Mouse (Mus musculus) limb, embryonic 15.5 days (tissue): ENCODE results near the gene Ntn3. TPM values are rescaled to one million over a fixed set of nuclear protein-coding genes. Genes with fewer than 3 reads are reported as not detected.

Experiments
- ATAC-seq: fragments of 200-750 bp; cut with Nextera tagmentation; 2 replicates; pipeline ENCODE4 v1.8.0; 2017; ENCODE audit warnings: low read depth, moderate TSS enrichment; ENCODE audit not compliant: insufficient number of reproducible peaks, low FRiP score, low TSS enrichment
- H3K27ac ChIP-seq: fragments of 300-500 bp; sonication (generic); 2 replicates; pipeline ENCODE4 v1.5.1; 2015; ENCODE audit warnings: moderate library complexity, mild to moderate bottlenecking, inconsistent platforms
- H3K27me3 ChIP-seq: fragments of 300-500 bp; sonication (generic); 2 replicates; pipeline ENCODE4 v1.6.1; 2015; ENCODE audit warnings: inconsistent platforms
- H3K36me3 ChIP-seq: fragments of 300-500 bp; sonication (generic); 2 replicates; pipeline ENCODE4 v1.6.1; 2015; ENCODE audit warnings: inconsistent platforms
- H3K4me1 ChIP-seq: fragments of 300-500 bp; sonication (generic); 2 replicates; pipeline ENCODE4 v1.6.1; 2015; ENCODE audit warnings: inconsistent platforms
- H3K4me2 ChIP-seq: fragments of 300-500 bp; sonication (generic); 2 replicates; pipeline ENCODE4 v1.6.1; 2015; ENCODE audit warnings: mild to moderate bottlenecking, inconsistent platforms
- H3K4me3 ChIP-seq: fragments of 300-500 bp; sonication (generic); 2 replicates; pipeline ENCODE4 v1.5.1; 2015; ENCODE audit warnings: mild to moderate bottlenecking, inconsistent platforms
- H3K9ac ChIP-seq: fragments of 300-500 bp; sonication (generic); 2 replicates; pipeline ENCODE4 v1.6.1; 2015; ENCODE audit warnings: inconsistent platforms
- H3K9me3 ChIP-seq: fragments of 300-500 bp; sonication (generic); 2 replicates; pipeline ENCODE4 v1.6.1; 2016; ENCODE audit warnings: inconsistent platforms
- WGBS: fragments of 180-500 bp; shearing (Covaris S2); methylation state at CpG from one replicate; pipeline ENCODE4 v1.1.7; 2015; 5-methylcytosine and 5-hydroxymethylcytosine counted together
- polyA plus RNA-seq: library from polyadenylated mRNA; unstranded; fragments of >200 nt; fragmentation: Nextera tagmentation; extraction: Ambion mirVana; gene quantifications from 2 replicates; pipeline ENCODE4 v1.2.1, GENCODE M21; 2015

The Ntn3 gene
- polyA plus RNA-seq: 8.8 and 13.8 TPM in 2 replicates

DNA sequence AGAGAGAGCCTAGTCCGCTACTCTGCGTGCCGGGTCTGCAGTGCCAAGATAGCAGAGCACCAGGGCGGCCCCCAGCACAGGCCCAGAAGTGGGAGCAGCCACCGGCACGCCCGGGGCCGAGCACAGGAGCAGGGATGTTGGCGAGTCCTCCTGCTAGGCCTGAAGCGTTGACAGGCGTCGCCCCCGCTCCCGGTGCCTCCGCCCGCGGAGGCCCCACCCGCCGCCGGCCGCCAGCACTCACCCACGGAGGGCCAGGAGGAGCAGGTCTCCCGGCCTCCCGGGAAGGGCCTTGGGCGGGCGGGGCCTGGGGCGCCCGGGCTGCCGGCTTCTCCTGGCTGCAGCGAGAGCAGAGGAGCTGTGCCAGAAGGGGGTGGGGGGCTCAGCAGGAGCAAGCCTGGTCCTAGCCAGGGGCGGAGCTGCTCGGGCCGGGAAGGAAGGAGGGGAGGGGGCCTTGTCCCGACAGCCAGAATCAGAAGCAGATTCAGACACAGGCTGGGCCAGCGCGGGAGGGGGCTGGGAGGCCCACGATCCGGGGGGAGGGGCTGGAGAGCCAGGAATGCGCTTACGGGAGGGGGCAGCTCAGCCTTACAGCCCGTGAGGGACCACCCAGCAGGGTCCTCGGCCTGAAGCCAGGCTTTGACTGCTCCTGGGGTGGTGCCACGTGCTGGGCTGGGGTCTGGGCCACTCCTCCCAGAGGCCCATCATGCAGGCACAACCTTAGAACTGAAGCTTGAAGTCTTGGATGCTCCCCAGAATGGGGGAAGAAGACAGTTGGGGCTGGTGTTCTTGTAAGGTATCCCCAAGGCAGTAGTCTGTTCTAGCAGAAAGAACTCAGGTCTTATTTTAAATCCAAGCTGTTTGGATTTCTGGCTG is at the start of gene Ntn3:
Gene Ntn3 (minus strand): TSS at position 489 of the 873 bp plus-strand sequence.
- peak within 1 kb of the TSS; percentile 70 for H3K9ac ChIP-seq
- H3K9me3 ChIP-seq: no peaks in the 10 kb centered on the region
- WGBS: under 1% methylated on average over 42 of the region's 43 CpGs
- H3K4me1 ChIP-seq: peaks cover 87% of the 10 kb centered on the region
- H3K36me3 ChIP-seq: no peaks in the 10 kb centered on the region
- peak; percentile 83 for ATAC-seq
- H3K27ac ChIP-seq: peak within 1 kb of the TSS; percentile 96
- no peaks in the 10 kb centered on the region; the same call in none of the 2 replicates for H3K27me3 ChIP-seq
- peak within 1 kb of the TSS; percentile 91 for H3K4me2 ChIP-seq
- peak within 1 kb of the TSS; percentile 71 for H3K4me3 ChIP-seq

DNA sequence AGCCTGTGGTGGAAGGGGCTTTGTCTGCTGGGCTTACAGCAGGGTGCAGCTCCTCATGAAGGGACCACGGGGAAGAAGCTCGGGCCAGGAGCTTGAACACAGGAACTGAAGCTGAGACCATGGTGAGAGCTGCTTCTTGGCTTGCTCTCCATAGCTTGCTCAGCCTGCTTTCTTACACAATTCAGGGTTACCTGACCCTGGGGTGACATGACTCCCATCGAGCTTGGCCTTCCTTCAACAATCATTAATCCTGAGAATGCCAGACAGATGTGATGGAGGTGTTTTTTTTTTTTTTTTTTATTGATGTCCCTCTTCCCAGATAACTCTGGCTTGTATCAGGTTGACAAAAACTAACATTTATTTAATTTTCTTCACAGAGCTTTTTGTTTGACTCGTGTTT is 49.6 kb upstream of the Ntn3 start:
- H3K4me2 ChIP-seq: no peak overlapping the region
- H3K36me3 ChIP-seq: no peaks in the 10 kb centered on the region
- ATAC-seq: no peak
- no peaks in the 10 kb centered on the region for H3K4me1 ChIP-seq
- H3K9ac ChIP-seq: no peak overlapping the region
- WGBS: 61% methylated on average over 4 of the region's 4 CpGs
- H3K4me3 ChIP-seq: no peak overlapping the region
- no peak overlapping the region for H3K27ac ChIP-seq
- H3K9me3 ChIP-seq: no peaks in the 10 kb centered on the region
- no peaks in the 10 kb centered on the region for H3K27me3 ChIP-seq

DNA sequence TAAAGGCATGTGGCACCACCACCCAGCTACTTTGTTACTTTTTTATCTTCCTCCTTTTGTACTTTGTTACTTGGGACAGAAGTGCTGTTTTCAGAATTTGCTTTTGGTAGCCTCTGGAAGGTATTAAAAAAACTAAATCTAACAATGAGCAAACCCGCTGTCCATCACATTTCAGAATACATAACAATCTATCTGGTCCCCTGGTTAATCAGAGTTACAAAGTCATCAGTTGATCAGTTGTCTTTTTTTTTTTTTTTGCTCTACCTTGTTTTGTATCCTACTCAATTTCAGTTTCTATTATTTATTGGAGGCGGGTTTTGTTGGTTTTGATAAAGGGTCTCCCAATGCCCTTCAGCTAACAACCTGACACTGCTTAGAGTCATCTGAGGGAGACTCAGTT is 43.0 kb upstream of the Ntn3 start:
- WGBS: 93% methylated on average over 2 of the region's 2 CpGs
- H3K4me2 ChIP-seq: no peak overlapping the region
- 0 out of 2 replicates have a peak overlapping the region, but pooled peaks have one; percentile 76 for H3K27ac ChIP-seq
- no peaks in the 10 kb centered on the region for H3K9me3 ChIP-seq
- ATAC-seq: no peak
- H3K9ac ChIP-seq: no peak overlapping the region
- H3K4me1 ChIP-seq: peaks cover 14% of the 10 kb centered on the region
- no peak overlapping the region for H3K4me3 ChIP-seq
- no peaks in the 10 kb centered on the region for H3K27me3 ChIP-seq
- H3K36me3 ChIP-seq: peaks cover 16% of the 10 kb centered on the region

DNA sequence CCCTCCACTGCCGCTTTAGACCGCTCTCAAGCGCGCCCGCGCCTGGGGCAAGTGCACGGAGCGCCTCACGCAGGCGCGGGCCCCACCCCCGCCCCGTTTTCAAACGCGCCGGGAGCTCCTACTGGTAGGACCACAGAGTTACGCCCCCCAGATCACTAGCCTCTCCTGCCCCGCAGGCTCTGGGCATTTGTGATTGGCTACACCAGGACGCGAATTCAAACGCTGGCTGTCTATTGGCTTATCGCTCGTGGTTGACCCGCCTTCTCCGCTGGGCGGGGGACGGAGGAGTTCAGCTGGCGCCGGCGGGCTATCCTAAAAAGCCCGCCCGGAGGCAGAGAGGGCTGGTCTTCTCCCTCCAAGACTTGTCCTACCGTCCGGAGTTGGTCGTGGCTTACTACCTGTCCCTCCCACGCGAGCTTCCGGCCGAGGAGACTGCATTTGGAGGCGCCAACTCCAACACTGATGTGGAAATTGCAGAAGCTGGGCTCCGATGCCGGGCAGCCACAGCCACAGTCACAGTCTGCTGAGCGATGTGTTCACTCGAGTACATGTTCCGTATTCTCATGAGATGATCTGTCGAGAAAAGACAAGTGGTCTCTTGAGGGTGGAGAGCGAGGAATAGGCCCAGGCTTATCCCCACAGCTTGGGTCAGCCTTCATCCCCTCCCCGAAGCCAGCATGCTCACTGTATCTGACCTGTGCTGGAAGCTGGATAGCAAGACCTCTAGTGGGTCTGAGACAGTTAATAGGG is 42.2 kb upstream of the Ntn3 start, which contains the start of gene Ccnf:
Gene Ccnf (minus strand): TSS at position 165 of the 750 bp plus-strand sequence.
- peak within 1 kb of the TSS; percentile 76 for H3K27ac ChIP-seq
- peak; percentile 99 for ATAC-seq
- no peaks in the 10 kb centered on the region for H3K27me3 ChIP-seq
- peak within 1 kb of the TSS; percentile 83 for H3K4me3 ChIP-seq
- H3K4me2 ChIP-seq: peak within 1 kb of the TSS; percentile 70
- under 1% methylated on average over 48 of the region's 48 CpGs for WGBS
- H3K4me1 ChIP-seq: peaks cover 14% of the 10 kb centered on the region
- H3K9ac ChIP-seq: peak within 1 kb of the TSS; percentile 56
- no peaks in the 10 kb centered on the region for H3K9me3 ChIP-seq
- peaks cover 24% of the 10 kb centered on the region for H3K36me3 ChIP-seq

DNA sequence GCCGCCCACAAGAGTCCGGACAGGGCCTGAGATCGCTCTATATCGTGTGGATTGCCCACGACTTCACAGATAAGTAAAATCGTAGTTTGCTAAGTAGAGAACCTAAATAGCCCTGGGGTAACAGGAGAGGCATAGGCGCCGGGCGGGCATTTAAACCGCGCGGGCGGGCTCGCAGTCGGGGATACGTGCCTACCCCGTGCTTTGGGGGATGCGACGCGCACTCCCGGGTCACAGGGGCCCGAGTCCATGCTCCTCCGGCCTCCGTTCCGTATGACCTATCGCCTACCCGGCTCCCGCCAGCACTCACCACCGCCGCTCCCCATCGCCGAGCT is 41.6 kb upstream of the Ntn3 start:
- under 1% methylated on average over 32 of the region's 32 CpGs for WGBS

DNA sequence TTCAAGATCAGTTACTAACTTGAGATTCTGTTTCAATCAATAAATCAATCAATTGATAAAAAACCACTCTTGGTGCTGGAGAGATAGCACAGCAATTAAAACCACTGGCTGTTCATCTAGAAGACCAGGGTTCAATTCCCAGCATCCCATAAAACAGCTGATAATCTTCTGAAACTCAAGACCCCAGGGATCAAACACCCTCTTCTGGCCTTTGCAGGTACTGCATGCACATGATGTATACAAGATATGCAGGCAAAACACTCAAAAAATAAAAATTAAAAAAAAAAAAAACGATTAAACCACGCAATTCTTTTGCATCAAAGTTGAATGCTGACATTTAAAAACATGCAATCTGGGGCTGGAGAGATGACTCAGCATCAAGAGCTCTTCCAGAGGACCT is 39.3 kb upstream of the Ntn3 start:
- Histone ChIP-seq H3K36me3 (peaks cover 45% of the 10 kb centered on the region), H3K27me3 (no peaks in the 10 kb centered on the region), H3K4me2 (no peak overlapping the region), H3K9ac (no peak overlapping the region), H3K4me1 (peaks cover 14% of the 10 kb centered on the region), H3K4me3 (no peak overlapping the region), H3K9me3 (0 out of 2 replicates have a peak, but pooled peaks cover 6% of the 10 kb centered on the region), H3K27ac (no peak overlapping the region)
- WGBS: 97% methylated on average over 2 of the region's 2 CpGs
- no peak for ATAC-seq

More for the DNA sequence above, 41.6 kb upstream of the Ntn3 start:
- H3K27me3 ChIP-seq: no peaks in the 10 kb centered on the region
- H3K36me3 ChIP-seq: peaks cover 27% of the 10 kb centered on the region
- peak; percentile 41; the same call in 1 of the 2 replicates for ATAC-seq
- H3K9me3 ChIP-seq: no peaks in the 10 kb centered on the region
- H3K27ac ChIP-seq: peak overlapping the region; percentile 54
- H3K4me2 ChIP-seq: peak overlapping the region; percentile 70
- peak overlapping the region; percentile 83 for H3K4me3 ChIP-seq
- peak overlapping the region; percentile 56 for H3K9ac ChIP-seq
- H3K4me1 ChIP-seq: peaks cover 14% of the 10 kb centered on the region

DNA sequence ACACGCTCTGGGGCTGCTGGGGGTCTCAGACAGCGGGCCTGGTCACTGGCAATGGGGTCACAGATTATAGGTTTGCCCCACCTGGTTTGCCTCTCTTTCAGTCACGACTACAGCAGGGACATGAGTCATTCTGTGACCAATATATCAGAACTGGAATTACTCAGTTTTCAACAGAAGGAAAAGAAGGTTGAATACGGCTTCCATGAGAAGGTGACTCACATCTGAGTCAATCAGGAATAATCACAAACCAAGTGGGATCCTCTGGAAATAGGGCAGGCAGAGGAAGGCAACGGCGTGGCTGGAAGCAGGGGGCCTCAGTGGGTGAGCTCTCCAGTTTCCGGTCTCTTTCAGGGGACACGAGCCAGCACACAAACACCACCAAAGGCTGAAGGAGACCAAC is 34.7 kb upstream of the Ntn3 start:
- no peaks in the 10 kb centered on the region for H3K4me1 ChIP-seq
- H3K9ac ChIP-seq: no peak overlapping the region
- H3K36me3 ChIP-seq: peaks cover 87% of the 10 kb centered on the region
- 98% methylated on average over 8 of the region's 8 CpGs for WGBS
- no peaks in the 10 kb centered on the region for H3K27me3 ChIP-seq
- ATAC-seq: no peak
- 0 out of 2 replicates have a peak, but pooled peaks cover 6% of the 10 kb centered on the region for H3K9me3 ChIP-seq
- H3K27ac ChIP-seq: no peak overlapping the region
- no peak overlapping the region for H3K4me2 ChIP-seq
- H3K4me3 ChIP-seq: no peak overlapping the region

DNA sequence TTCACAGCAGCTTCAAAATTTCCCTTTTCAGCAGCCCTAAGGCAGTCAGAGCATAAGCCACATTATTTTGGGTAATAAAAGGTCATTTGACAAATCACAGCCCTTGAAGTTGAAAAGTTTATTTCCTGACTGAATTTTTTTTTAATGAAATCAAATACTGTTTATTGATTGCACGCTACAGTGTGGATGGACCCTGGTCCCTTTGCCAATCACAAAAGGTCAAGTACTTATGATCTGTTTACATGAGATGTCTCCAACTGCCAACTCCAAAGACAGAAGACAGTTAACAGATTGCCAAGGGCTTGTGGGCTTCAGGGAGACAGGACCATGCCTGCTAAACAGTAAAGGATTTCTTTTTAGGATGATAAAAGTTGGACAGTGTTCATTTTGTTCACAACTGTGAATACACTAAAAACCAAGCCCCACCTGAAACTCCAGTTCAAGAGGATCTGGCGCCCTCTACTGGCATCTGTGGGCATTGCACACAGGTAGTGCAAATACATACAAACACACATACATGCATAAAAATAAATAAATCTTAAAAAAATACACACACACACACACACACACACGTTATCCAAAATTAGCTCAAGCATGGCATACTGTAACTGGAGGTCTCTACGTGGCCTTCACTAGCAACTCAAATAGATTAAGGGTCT is 34.1 kb upstream of the Ntn3 start:
- no peak overlapping the region for H3K27ac ChIP-seq

DNA sequence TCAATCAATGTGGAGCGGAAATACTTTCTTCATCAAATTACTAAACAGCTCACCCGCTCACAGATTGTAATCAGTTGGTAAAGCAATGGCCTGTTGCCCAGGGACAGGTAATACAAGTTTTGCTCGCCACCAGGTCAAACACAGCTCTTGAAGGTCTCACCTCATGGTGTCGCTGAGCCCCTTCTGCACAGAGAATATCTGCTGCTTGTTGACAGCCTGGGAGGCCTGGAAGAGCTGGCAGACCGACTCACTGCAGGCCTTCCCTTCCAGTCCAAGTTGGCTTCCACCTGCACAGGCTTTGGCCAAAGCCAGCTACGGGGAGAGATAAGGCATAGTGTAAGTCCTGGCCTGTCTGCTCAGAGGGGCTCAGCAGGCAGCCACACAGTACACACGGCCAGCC is 27.6 kb upstream of the Ntn3 start:
- no peak overlapping the region for H3K4me2 ChIP-seq
- no peaks in the 10 kb centered on the region for H3K27me3 ChIP-seq
- 91% methylated on average over 7 of the region's 7 CpGs for WGBS
- no peak overlapping the region for H3K9ac ChIP-seq
- H3K9me3 ChIP-seq: no peaks in the 10 kb centered on the region
- H3K4me1 ChIP-seq: no peaks in the 10 kb centered on the region
- no peak for ATAC-seq
- H3K36me3 ChIP-seq: peaks cover 98% of the 10 kb centered on the region
- no peak overlapping the region for H3K27ac ChIP-seq
- no peak overlapping the region for H3K4me3 ChIP-seq

More for the DNA sequence above, 34.1 kb upstream of the Ntn3 start:
- Histone ChIP-seq H3K9ac (no peak overlapping the region), H3K4me3 (no peak overlapping the region), H3K9me3 (0 out of 2 replicates have a peak, but pooled peaks cover 6% of the 10 kb centered on the region), H3K27me3 (no peaks in the 10 kb centered on the region), H3K4me2 (no peak overlapping the region), H3K4me1 (no peaks in the 10 kb centered on the region), H3K36me3 (peaks cover 87% of the 10 kb centered on the region)
- ATAC-seq: no peak
- WGBS: 90% methylated on average over 4 of the region's 4 CpGs

DNA sequence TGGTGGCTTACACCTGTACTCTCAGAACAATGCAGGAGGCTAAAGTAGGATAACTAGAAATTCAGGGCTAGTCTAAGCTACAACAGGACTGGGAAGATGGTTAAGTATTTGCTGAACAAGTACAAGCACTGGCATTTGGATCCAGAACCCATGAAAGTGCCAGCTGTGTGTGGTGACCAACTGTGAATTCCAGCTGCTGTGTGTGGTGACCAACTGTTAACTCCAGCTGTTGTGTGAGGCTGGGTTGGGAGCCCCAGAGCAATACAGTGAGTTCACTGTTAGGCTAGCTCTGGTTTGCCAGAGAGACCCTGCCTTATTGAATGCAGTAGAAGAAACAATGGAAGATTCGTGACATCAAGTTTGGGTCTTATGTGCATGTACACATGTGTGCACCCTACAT is 27.1 kb upstream of the Ntn3 start:
- ATAC-seq: no peak
- H3K27ac ChIP-seq: no peak overlapping the region
- no peak overlapping the region for H3K4me3 ChIP-seq
- WGBS: 97% methylated on average over 1 of the region's 1 CpGs
- peaks cover 98% of the 10 kb centered on the region for H3K36me3 ChIP-seq
- no peak overlapping the region for H3K9ac ChIP-seq
- H3K4me1 ChIP-seq: no peaks in the 10 kb centered on the region
- no peaks in the 10 kb centered on the region for H3K9me3 ChIP-seq
- no peak overlapping the region for H3K4me2 ChIP-seq
- H3K27me3 ChIP-seq: no peaks in the 10 kb centered on the region

DNA sequence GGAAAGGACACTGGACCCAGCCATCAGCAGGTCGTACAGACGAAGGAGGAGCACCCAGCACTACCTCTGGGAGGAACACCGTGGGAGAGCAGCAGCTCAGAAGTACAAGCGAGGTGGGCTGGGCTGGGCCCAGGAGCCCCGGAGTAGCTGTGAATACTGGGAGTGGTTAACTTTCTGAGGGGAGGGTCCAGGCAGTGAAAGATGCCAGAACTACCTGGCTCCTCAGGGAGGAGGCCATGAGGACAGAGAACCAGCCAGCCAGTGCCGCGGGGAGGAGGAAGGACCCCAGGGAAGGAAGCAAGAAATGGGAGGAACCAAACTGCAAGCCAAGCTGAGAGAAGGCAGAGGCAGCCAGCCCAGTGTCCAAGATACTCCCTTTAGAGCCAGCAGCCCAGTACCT is 18.6 kb upstream of the Ntn3 start:
- no peak overlapping the region for H3K4me2 ChIP-seq
- 80% methylated on average over 7 of the region's 7 CpGs for WGBS
- no peaks in the 10 kb centered on the region for H3K27me3 ChIP-seq
- peaks cover 90% of the 10 kb centered on the region for H3K36me3 ChIP-seq
- H3K9ac ChIP-seq: no peak overlapping the region
- H3K4me3 ChIP-seq: no peak overlapping the region
- ATAC-seq: no peak
- H3K27ac ChIP-seq: no peak overlapping the region
- no peaks in the 10 kb centered on the region for H3K9me3 ChIP-seq
- H3K4me1 ChIP-seq: no peaks in the 10 kb centered on the region
